Mouse (Mus musculus): Measurements from ENCODE around the gene Tmem258.

GRCm38 (mm10) chr19:10188281-10188811 is 15.5 kb upstream of the Tmem258 start:
- TF ChIP-seq POLR2A (IDR thresholded peaks at IDR 0.05; ENCODE audit: extremely low read depth, insufficient read depth, low read length) (no peak), CTCF (IDR thresholded peaks at IDR 0.05; ENCODE audit: extremely low read depth, insufficient read depth, low read length) (no peak)

All from cortical plate, adult 2 months (tissue).